Mouse (Mus musculus): ENCODE data around the gene Med16.

DNA sequence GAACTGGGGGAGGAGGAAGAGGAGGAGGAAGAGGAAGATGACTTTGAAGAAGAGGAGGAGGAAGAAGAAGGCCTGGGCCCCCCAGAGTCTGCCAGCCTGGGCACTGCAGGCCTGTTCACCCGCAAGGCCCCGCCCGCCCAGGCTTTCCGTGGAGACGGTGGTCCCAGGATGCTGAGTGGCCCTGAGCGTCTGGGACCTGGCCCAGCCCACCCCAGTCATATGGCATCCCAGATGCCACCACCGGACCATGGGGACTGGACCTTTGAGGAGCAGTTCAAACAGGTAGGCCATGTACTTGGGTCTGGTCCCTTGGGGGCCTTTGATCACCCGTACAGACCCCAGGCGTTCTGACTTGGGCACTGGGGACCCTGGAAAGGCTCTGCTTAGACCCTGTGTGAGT is 23.1 kb upstream of the Med16 start:
- no peak for TF ChIP-seq POLR2A (IDR thresholded peaks at IDR 0.05; ENCODE audit: control insufficient read depth, extremely low read depth, insufficient read depth, low read length, poor library complexity)
- TF ChIP-seq CTCF (IDR thresholded peaks at IDR 0.05; ENCODE audit: borderline replicate concordance, control insufficient read depth, extremely low read depth, insufficient read depth, low read length, poor library complexity), result no peak

Data from thymus, adult 2 months (tissue).